Mouse (Mus musculus) cerebellum, adult 9-11 months (tissue): ENCODE measurements around the gene Id3.

ENCODE experiments used
- DNase-seq: peaks from one replicate; pipeline ENCODE4 v3.0.0; 2022

Id3 gene

GRCm38 (mm10) chr4:136149045-136149379, 5.7 kb downstream of the Id3 start:
- no peak for DNase-seq

DNA sequence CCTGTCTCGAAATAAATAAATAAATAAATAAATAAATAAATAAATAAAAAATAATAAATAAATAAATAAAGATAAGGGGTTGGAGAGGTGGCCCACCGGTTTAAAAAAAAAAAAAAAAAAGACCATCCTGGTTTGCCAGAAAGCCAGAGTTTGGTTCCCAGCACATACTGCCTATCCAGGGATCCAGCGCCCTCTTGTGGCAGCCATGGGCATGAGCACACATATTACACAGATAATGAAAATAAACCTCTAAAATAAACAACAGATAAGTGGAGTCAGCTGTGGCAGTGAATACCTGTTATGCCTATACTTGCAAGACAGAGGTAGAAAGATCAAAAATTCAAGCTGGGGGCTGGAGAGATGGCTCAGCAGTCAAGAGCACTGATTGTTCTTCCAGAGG, 6.4 kb downstream of the Id3 start:
- no peak for DNase-seq

- DNase-seq, result no peak
Measured at GRCm38 (mm10) chr4:136150596-136150995, 7.3 kb downstream of the Id3 start.

DNA sequence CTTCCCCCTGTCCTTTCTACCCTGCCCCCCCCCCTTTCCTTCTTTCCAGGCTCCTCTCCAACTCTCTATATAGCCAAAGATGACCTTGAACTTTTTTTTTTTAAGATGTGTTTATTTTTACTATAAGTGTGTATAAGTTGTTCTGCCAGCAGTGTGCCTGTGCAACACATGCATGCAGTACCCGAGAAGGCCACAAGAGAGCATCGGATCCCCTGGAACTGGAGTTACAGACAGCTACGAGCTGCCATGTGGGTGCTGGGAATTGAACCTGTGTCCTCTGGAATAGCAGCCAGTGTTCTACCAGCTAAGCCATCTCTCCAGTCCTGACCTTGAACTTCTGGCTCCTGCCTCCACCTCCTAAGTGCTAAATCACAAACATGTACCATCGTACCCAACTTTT, 9.5 kb downstream of the Id3 start:
- no peak for DNase-seq

DNA sequence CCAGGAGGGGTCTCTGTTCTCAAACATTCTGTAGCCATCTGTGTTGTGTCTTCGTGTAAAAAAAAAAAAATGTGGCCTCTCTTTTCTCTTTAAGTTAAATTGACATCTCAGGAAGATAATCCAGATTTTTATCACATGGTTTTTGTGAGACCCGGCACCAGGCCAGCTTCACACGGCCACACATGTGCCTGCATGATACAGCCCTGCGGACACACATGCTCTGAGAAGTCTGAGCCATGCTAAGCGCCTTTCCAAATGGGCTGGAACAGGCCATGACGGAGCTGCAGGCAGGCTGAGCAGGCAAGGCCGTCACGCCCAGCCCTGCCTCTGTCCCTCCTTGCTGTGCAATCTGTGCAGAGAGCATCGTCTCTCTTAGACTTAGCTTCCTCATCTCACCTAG, 11.2 kb downstream of the Id3 start:
- no peak for DNase-seq

- no peak for DNase-seq
Measured at GRCm38 (mm10) chr4:136158498-136158897, 15.2 kb downstream of the Id3 start.

GRCm38 (mm10) chr4:136159802-136160397, 16.6 kb downstream of the Id3 start:
- DNase-seq, result peak; percentile 78

DNA sequence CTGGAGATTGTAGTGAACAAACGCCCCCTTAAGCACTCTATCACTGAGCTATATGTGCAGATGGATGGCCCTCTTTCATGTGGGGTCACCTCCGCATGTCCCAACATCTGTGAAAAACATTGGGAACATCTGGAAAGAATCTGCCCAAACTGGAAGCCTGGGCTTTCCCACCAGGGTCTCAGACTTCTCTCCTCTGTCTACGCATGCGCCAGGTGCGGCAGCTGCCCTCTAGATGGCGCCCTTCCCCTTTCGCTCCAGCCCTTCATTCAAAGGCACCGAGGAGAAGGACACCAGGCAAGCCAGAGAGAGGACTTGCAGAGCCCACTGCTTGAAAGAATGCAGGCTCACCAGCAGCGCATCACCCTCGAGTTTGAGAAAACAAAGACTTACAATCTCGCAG, 20.2 kb downstream of the Id3 start:
- peak; percentile 71 for DNase-seq

- DNase-seq, result no peak
Measured at GRCm38 (mm10) chr4:136164981-136165380, 21.7 kb downstream of the Id3 start.

DNA sequence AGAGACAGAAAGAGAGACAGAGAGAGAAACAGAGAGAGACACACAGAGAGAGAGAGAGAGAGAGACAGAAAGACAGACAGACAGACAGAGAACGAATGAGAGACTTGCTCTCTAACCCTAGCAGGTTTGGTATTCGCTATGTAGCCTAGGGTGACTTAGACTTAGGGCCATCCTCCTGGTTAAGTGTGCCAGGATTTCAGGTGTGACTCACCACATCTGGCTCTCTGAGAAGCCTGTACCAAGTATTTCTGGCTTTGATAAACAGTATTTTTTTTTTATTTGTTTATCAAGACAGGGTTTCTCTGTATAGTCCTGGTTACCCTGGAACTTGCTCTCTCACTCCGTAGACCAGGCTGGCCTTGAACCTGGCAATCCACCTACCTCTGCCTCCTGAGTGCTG, 24.4 kb downstream of the Id3 start:
- no peak for DNase-seq

DNA sequence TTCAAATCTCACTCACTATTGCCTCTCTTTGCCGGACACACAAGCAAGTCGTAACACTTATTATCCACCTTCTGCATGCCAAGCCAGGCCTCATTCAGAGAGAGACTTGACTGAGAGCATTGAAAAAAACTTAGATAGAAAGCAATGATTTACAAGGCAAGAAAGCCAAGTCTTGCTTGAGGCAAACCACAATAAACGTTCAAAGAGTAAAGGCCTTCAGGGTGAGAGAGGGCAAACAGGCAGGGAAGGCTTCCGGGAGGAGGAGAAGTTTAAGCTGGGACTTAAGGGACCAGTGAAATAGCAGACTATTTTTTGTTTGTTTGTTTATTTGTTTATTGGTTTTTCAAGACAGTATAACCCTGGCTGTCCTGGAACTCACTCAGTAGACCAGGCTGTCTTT, 27.1 kb downstream of the Id3 start:
- no peak for DNase-seq

GRCm38 (mm10) chr4:136171455-136171854, 28.2 kb downstream of the Id3 start:
- no peak for DNase-seq

DNA sequence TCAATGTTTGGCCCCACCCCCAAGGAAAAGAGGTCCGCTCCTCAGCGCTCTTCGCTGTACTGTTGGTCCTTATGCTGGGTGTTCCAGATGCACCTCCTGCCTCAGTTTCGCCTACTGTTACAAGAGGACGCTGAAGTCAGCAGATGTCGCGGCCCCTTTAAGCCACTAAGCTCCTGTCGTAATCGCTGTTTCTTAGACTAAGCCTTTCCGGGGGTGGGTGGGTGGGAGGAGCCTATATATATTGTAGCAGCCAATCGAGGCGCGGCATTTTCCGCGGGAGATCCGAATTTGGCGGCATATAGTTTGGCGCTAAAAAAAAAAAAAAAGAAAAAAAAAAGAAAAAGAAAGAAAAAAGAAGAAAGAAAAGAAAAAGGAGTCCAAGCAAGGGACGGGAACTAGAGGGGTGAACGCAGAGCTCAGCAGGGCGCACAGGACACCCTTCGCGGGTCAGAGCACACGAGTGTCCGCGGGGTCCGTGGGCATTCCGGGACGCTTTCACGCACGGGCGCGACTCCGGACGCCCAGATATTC, 28.8 kb downstream of the Id3 start, which contains the start of gene E2f2:
E2f2 (plus strand) TSS at position 384 of the 531 bp plus-strand sequence.
- DNase-seq, result no peak

GRCm38 (mm10) chr4:136172542-136173209, 29.4 kb downstream of the Id3 start:
- DNase-seq, result peak; percentile 18

DNA sequence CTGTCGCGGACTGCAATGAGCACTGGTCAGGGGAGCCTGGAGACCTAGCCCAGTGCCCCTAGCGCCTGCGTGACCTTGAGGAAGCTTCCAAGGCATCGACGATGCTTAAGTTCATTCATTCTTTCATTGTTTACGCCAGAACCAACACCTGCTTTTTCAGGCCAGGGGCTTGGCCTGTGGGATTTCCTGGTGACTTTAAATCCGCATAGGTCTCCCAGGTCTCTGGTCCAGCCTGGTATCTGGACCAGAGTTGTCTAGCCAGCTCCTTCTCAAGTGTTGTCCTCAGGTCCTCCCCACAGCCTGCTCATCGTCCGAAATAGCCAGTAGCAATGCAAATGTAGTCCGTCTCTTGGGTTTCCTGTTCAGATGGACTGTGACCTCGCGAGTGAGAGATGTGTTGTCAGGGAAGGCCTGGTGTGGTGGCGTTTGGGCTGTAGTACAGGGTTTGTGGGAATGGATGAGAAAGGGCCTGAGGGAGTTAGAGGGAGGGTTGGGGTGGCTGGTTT, 30.0 kb downstream of the Id3 start:
- no peak for DNase-seq

DNA sequence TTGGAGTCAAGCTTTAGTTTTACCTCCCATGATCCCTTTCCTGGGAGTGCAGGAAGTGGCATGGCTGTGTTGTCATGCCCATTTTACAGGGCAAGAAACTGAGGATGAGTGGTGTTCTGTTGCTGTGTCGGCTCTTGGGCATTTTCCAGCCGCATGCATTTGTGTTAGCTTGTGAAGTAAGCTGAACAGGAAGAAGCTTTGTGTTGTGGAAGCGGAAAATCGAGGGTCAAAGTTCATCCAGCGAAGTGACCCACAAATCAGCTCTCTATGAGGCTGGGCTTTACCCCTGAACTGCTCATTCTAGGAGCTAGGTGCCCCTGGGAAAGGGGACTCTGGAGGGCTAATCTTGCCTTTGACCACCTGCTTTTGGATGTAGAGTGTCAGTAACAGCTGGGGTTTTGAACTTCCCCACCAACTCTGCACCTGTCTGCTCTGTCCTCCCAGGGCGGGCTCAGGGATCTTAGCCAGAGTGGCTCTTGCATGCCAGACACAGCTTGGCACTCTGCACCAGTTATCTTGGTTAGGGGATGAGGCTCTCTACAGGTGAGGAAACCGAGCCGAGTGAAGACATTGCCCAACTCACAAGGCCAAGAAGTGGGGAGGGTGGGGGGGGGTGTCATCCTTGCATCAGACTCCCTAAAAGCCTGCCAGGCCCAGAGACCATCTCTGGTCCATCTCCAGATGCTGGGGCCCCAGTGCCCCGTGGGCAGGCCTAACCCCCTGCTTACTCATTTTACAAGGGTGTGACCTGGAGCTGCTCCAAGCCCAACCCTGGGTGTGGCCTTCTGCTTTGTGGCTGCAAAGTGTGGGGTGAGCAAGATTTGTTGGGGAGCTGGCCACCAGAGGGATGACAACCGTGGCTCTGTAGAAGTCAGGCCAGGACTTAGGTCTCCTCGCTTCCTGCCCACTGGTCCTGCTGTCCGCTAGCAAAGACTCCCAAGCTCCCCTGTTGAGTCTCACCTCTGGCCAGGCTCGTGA, 31.2 kb downstream of the Id3 start:
- DNase-seq, result no peak

DNA sequence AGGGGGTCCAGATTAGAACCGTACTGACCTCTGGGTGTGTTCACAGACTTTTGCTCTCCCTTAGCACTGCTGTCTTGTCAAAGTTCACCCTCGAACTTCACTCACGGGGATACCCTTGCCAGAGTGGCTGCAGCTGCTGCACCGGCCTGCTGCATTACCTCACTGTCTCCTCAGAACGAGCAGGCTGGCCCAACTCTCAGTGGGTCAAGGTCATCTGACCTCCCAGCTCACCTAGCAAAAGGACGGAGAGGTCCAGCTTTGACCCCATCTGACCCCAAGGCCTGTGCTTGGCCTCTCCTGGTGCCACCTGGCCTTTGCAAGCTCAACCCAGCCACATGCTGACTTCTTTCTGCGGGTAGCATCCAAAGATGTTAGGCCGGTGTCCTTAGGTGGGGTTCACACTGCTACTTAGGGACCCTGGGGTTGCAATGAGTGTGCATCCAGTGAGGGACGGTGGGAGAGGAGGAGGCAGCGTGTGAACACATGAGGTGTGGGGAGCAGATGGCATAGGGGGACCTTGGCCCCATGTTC, 32.8 kb downstream of the Id3 start:
- no peak for DNase-seq

- DNase-seq, result no peak
Measured at GRCm38 (mm10) chr4:136177244-136177611, 33.9 kb downstream of the Id3 start.

GRCm38 (mm10) chr4:136177612-136178474, 34.5 kb downstream of the Id3 start:
- no peak for DNase-seq

GRCm38 (mm10) chr4:136178475-136178921, 35.2 kb downstream of the Id3 start:
- DNase-seq, result no peak

- DNase-seq, result no peak
Measured at GRCm38 (mm10) chr4:136179456-136179855, 36.2 kb downstream of the Id3 start.

DNA sequence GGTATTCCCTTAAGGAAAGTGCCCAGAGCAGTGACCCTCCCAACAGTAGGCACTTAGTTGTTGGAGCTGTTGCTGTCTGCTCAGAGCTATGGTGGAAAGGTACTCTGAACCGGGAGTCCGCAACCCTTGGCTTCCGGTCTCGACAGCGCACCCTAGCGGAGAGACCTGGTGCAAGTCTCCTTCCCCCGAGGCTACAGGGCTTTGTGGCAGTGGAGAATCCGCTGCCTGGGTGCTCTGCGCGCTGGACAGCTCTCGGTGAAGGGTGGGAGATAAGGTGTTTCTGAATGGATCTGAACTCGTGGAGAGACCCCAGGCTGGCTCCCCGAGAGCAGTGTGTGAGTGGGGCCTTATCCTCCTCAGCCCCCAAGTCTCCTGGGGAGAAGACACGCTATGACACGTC, 36.7 kb downstream of the Id3 start:
- DNase-seq, result peak; percentile 40
